Mouse (Mus musculus) lung, adult 2 months (tissue): ENCODE results near the gene Plxna4.

ENCODE experiments used
- CTCF ChIP-seq: fragments of 200-500 bp; IDR thresholded peaks from 2 replicates; pipeline ENCODE4 v1.5.1; 2011; ENCODE audit warnings: mild to moderate bottlenecking, low read length, control low read depth; ENCODE audit not compliant: insufficient read depth
- POLR2A ChIP-seq: fragments of 200-500 bp; IDR thresholded peaks from 2 replicates; pipeline ENCODE4 v1.6.1; 2011; ENCODE audit warnings: low read depth, mild to moderate bottlenecking, control low read depth, low read length, borderline replicate concordance; ENCODE audit errors: extremely low read depth

DNA sequence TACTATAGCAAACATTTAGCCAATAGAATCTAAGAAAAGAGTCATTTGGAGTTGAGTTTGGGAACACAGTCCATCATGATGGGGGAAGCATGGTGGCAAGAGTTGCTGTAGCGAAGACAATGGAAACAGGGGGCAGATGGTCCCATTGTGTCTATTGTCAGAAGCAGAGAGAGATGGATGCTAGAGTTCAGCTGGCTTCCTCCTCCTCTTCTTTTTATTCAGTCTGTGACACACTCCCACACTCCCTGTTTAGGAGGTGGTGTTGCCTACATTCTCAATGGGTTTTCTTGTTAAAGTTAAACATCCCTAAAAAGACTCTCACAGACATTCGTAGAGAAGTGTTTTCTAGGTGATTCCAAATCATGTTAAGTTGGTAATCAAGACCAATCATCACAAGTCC is 14.1 kb upstream of the Plxna4 start:
- TF ChIP-seq CTCF (no peak), POLR2A (no peak)
